Mouse (Mus musculus) hindbrain, embryonic 14.5 days (tissue): ENCODE results near the gene Tcf19. TPM values are rescaled to one million over a fixed set of nuclear protein-coding genes. Genes with fewer than 3 reads are reported as not detected.
A peak's percentile ranks its signal among the peaks of the same experiment; 100 is the strongest.
"Not testable (repeated sequence)": the region's sequence is repeated elsewhere in the genome, so short reads cannot be mapped to it uniquely, and the experiment has no call there.

Experiments used
- ATAC-seq: fragments of 200-750 bp; cut with Nextera tagmentation; 2 replicates; pipeline ENCODE4 v1.8.0; 2017; ENCODE audit warnings: moderate number of reproducible peaks, mild to moderate bottlenecking, moderate TSS enrichment, moderate library complexity; ENCODE audit not compliant: low FRiP score
- DNase-seq: peaks from one replicate; pipeline ENCODE4 v3.0.0-alpha.2; 2015; ENCODE audit warnings: low spot score
- H3K27ac ChIP-seq: fragments of 300-500 bp; sonication (generic); 2 replicates; pipeline ENCODE4 v1.5.1; 2014; ENCODE audit warnings: mild to moderate bottlenecking, moderate library complexity
- H3K27me3 ChIP-seq: fragments of 300-500 bp; sonication (generic); 2 replicates; pipeline ENCODE4 v1.6.1; 2014; ENCODE audit warnings: mild to moderate bottlenecking, low read length, mixed read lengths; ENCODE audit not compliant: control insufficient read depth, insufficient read depth
- H3K36me3 ChIP-seq: fragments of 300-500 bp; sonication (generic); replicated peaks from 2 replicates; pipeline ENCODE4 v1.6.1; 2014; ENCODE audit not compliant: control insufficient read depth, insufficient read depth
- H3K4me1 ChIP-seq: fragments of 300-500 bp; sonication (generic); replicated peaks from 2 replicates; pipeline ENCODE4 v1.6.1; 2014; ENCODE audit warnings: antibody characterized with exemption, low read length, mixed read lengths; ENCODE audit not compliant: control insufficient read depth, insufficient read depth
- H3K4me2 ChIP-seq: fragments of 300-500 bp; sonication (generic); replicated peaks from 2 replicates; pipeline ENCODE4 v1.6.1; 2014; ENCODE audit warnings: mild to moderate bottlenecking, moderate library complexity
- H3K4me3 ChIP-seq: fragments of 300-500 bp; sonication (generic); replicated peaks from 2 replicates; pipeline ENCODE4 v1.5.1; 2014; ENCODE audit warnings: mild to moderate bottlenecking, low read length
- H3K9ac ChIP-seq: fragments of 300-500 bp; sonication (generic); 2 replicates; pipeline ENCODE4 v1.6.1; 2014
- H3K9me3 ChIP-seq: fragments of 300-500 bp; sonication (generic); 2 replicates; pipeline ENCODE4 v1.6.1; 2016; ENCODE audit warnings: low read length; ENCODE audit not compliant: control insufficient read depth
- WGBS: fragments of 180-500 bp; shearing (Covaris S2); extraction: QIAGEN DNeasy Blood & Tissue Kit; methylation state at CpG from one replicate; pipeline ENCODE4 v1.1.7; 2014; 5-methylcytosine and 5-hydroxymethylcytosine counted together
- polyA plus RNA-seq: library from polyadenylated mRNA; unstranded; fragments of >200 nt; fragmentation: Nextera tagmentation; extraction: Ambion mirVana; gene quantifications from 2 replicates; pipeline ENCODE4 v1.2.1, GENCODE M21; 2014

Gene Tcf19
- polyA plus RNA-seq, 1 experiment from 2014 or later: 12.3 TPM

- WGBS: 39% methylated on average over 6 of the region's 6 CpGs
- no peak overlapping the region for H3K4me3 ChIP-seq
- H3K4me1 ChIP-seq: peaks cover 15% of the 10 kb centered on the region
- H3K36me3 ChIP-seq: no peaks in the 10 kb centered on the region
- no peak overlapping the region; the same call in 1 of the 2 replicates for H3K4me2 ChIP-seq
- ATAC-seq: no peak
- H3K9ac ChIP-seq: no peak overlapping the region
- H3K27ac ChIP-seq: no peak overlapping the region
- no peaks in the 10 kb centered on the region for H3K9me3 ChIP-seq
- DNase-seq: no peak
- 0 out of 2 replicates have a peak, but pooled peaks cover 4% of the 10 kb centered on the region for H3K27me3 ChIP-seq
These were observed 1.9 kb downstream of the Tcf19 start for GRCm38 (mm10) chr17:35514756-35515155.

GRCm38 (mm10) chr17:35513886-35514285 is 2.7 kb downstream of the Tcf19 start:
- no peak overlapping the region for H3K4me3 ChIP-seq
- WGBS: 16% methylated on average over 2 of the region's 2 CpGs
- DNase-seq (peak; percentile 56), ATAC-seq (no peak)
- H3K4me1 ChIP-seq: peaks cover 15% of the 10 kb centered on the region
- H3K27ac ChIP-seq: no peak overlapping the region
- H3K27me3 ChIP-seq: 0 out of 2 replicates have a peak, but pooled peaks cover 4% of the 10 kb centered on the region
- H3K9ac ChIP-seq: no peak overlapping the region
- H3K9me3 ChIP-seq: no peaks in the 10 kb centered on the region
- H3K4me2 ChIP-seq: no peak overlapping the region
- no peaks in the 10 kb centered on the region for H3K36me3 ChIP-seq

- no peak overlapping the region for H3K4me3 ChIP-seq
- H3K27ac ChIP-seq: no peak overlapping the region
- H3K9ac ChIP-seq: no peak overlapping the region
- H3K4me2 ChIP-seq: no peak overlapping the region
- 92% methylated on average over 7 of the region's 7 CpGs for WGBS
- 0 out of 2 replicates have a peak, but pooled peaks cover 4% of the 10 kb centered on the region for H3K27me3 ChIP-seq
- H3K36me3 ChIP-seq: no peaks in the 10 kb centered on the region
- no peaks in the 10 kb centered on the region for H3K9me3 ChIP-seq
- ATAC-seq (no peak), DNase-seq (peak; percentile 47)
- H3K4me1 ChIP-seq: peaks cover 15% of the 10 kb centered on the region
These were observed 3.6 kb downstream of the Tcf19 start for GRCm38 (mm10) chr17:35512916-35513626.

GRCm38 (mm10) chr17:35509284-35509683 is 7.3 kb downstream of the Tcf19 start:
- Histone ChIP-seq H3K27ac (no peak overlapping the region), H3K36me3 (no peaks in the 10 kb centered on the region), H3K4me3 (no peak overlapping the region), H3K9me3 (no peaks in the 10 kb centered on the region), H3K4me2 (no peak overlapping the region), H3K9ac (no peak overlapping the region), H3K27me3 (peaks cover 28% of the 10 kb centered on the region), H3K4me1 (no peaks in the 10 kb centered on the region)
- WGBS: 48% methylated on average over 8 of the region's 8 CpGs
- ATAC-seq (no peak), DNase-seq (no peak)

- peaks cover 28% of the 10 kb centered on the region for H3K27me3 ChIP-seq
- H3K4me2 ChIP-seq, DNase-seq, ATAC-seq, H3K9ac ChIP-seq, H3K27ac ChIP-seq, H3K36me3 ChIP-seq, H3K4me1 ChIP-seq, H3K4me3 ChIP-seq, H3K9me3 ChIP-seq: not testable (repeated sequence)
- WGBS: 58% methylated on average over 5 of the region's 5 CpGs
These were observed 8.3 kb downstream of the Tcf19 start for GRCm38 (mm10) chr17:35508279-35508678.

GRCm38 (mm10) chr17:35507556-35508260 is 8.9 kb downstream of the Tcf19 start:
- WGBS: 27% methylated on average over 13 of the region's 13 CpGs
- no peak overlapping the region for H3K27ac ChIP-seq
- DNase-seq (no peak), ATAC-seq (no peak)
- H3K9me3 ChIP-seq: no peaks in the 10 kb centered on the region
- H3K36me3 ChIP-seq: no peaks in the 10 kb centered on the region
- no peak overlapping the region for H3K4me3 ChIP-seq
- peaks cover 28% of the 10 kb centered on the region for H3K27me3 ChIP-seq
- no peak overlapping the region for H3K4me2 ChIP-seq
- H3K9ac ChIP-seq: no peak overlapping the region
- no peaks in the 10 kb centered on the region for H3K4me1 ChIP-seq

GRCm38 (mm10) chr17:35506881-35507280 is 9.7 kb downstream of the Tcf19 start:
- Histone ChIP-seq H3K9me3 (no peaks in the 10 kb centered on the region), H3K27me3 (peaks cover 28% of the 10 kb centered on the region), H3K4me3 (no peak overlapping the region), H3K27ac (no peak overlapping the region), H3K9ac (no peak overlapping the region), H3K4me2 (no peak overlapping the region), H3K36me3 (no peaks in the 10 kb centered on the region), H3K4me1 (no peaks in the 10 kb centered on the region)
- WGBS: 18% methylated on average over 10 of the region's 10 CpGs
- no peak for DNase-seq
- no peak for ATAC-seq

GRCm38 (mm10) chr17:35505776-35506175 is 10.8 kb downstream of the Tcf19 start, which contains the start of gene Pou5f1:
Gene Pou5f1 (plus strand): TSS chr17:35506018.
- Histone ChIP-seq H3K9me3 (no peaks in the 10 kb centered on the region), H3K4me2 (no peak within 1 kb of the TSS), H3K4me1 (no peaks in the 10 kb centered on the region), H3K27ac (no peak within 1 kb of the TSS), H3K9ac (no peak within 1 kb of the TSS), H3K36me3 (no peaks in the 10 kb centered on the region), H3K27me3 (peaks cover 28% of the 10 kb centered on the region), H3K4me3 (no peak within 1 kb of the TSS)
- WGBS: 33% methylated on average over 13 of the region's 13 CpGs
- ATAC-seq: no peak
- no peak for DNase-seq

- Histone ChIP-seq H3K36me3 (no peaks in the 10 kb centered on the region), H3K4me2 (no peak overlapping the region), H3K9ac (no peak overlapping the region), H3K27ac (no peak overlapping the region), H3K27me3 (peaks cover 28% of the 10 kb centered on the region), H3K4me1 (no peaks in the 10 kb centered on the region), H3K4me3 (no peak overlapping the region), H3K9me3 (no peaks in the 10 kb centered on the region)
- ATAC-seq: no peak
- DNase-seq: no peak
- 20% methylated on average over 8 of the region's 8 CpGs for WGBS
These were observed 11.8 kb downstream of the Tcf19 start for GRCm38 (mm10) chr17:35504628-35505481.
